Mouse (Mus musculus) right cerebral cortex, postnatal 25 days (tissue): ENCODE measurements around the gene Cd151.

Experiments used
- DNase-seq: peaks from one replicate; pipeline ENCODE4 v3.0.0; 2022

The Cd151 gene

GRCm38 (mm10) chr7:141459301-141459711, 7.9 kb upstream of the Cd151 start:
- no peak for DNase-seq

- DNase-seq: no peak
Measured at GRCm38 (mm10) chr7:141460001-141460390, 7.2 kb upstream of the Cd151 start.

DNA sequence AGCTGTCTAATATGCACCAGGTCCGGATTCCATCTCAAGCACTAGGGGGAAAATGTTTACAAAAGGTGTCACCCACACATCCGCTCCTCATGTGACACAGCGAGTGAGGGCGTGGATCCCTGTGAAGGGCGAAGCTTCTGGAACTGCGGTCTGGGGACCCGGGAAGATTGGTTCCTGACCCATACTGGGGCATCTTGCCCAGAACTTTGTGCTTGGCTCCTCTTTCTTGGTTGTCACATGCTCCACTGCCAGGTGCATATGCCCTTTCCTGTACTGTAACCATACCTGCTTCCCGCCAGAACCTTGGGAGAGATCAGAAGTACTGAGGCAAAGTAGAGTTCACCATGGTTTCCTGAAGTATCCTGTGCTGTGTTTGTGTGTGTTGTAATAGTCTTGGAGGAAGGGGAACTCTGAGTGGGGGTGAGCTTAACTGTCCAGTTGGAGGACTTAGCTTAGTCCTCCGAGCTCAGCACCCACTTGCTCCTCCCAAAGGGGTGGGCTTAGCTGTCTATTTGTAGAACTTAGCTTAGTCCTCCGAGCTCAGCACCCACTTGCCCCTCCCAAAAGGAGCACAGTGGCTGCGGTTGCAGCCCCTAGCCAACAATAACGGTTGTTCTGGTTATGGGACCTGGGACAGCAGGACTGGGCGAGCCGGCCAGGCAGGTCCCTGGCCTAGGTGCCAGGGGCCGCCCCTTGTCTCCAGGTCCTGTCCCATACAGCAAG, 6.6 kb upstream of the Cd151 start, which contains the start of gene Cracr2b:
Gene Cracr2b, plus strand, starts transcription at position 704 of the 723 bp plus-strand sequence.
- no peak for DNase-seq

DNA sequence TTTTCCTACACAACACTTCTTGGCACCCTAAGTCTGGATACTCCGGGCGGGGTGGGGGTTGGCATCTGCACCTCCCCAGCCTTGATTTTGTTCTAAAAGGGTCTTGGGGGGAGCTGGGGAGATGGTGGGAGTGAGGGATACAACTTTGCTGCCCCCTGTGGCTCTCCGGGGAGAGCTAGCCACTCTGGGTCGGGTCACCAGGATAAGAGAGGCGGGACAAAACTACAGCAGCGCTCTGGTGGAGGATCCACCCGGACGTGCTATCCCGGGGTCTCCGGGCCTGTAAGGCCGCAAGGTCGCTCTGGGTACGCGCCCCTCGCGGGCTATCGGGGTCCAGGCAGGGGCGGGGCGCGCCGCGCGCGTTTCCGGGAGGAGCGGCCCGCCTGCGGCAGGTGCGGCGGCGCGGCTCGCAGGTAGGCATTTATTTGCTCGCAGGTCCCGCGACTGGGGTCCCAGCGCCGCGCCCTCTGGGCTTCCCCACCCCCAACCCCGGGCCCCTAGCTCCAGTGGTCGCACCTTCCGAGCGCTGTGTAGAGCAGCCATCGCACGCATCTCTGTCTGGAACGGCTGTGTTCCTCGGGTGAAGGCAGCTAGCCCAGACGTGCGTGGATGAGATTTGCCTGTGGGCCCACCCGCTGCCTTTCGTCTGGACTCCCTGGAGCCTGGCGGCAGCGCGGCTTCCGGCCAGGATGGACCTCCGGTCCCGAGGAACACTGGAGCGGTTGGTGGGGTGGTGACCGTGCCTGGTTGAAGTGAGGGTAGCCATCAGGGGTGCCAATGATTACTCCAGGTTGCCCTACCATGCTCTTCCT, 5.5 kb upstream of the Cd151 start:
- no peak for DNase-seq

- DNase-seq: no peak
Measured at GRCm38 (mm10) chr7:141462333-141462821, 4.8 kb upstream of the Cd151 start.

- DNase-seq: no peak
Measured at GRCm38 (mm10) chr7:141463824-141464602, 3.2 kb upstream of the Cd151 start.

DNA sequence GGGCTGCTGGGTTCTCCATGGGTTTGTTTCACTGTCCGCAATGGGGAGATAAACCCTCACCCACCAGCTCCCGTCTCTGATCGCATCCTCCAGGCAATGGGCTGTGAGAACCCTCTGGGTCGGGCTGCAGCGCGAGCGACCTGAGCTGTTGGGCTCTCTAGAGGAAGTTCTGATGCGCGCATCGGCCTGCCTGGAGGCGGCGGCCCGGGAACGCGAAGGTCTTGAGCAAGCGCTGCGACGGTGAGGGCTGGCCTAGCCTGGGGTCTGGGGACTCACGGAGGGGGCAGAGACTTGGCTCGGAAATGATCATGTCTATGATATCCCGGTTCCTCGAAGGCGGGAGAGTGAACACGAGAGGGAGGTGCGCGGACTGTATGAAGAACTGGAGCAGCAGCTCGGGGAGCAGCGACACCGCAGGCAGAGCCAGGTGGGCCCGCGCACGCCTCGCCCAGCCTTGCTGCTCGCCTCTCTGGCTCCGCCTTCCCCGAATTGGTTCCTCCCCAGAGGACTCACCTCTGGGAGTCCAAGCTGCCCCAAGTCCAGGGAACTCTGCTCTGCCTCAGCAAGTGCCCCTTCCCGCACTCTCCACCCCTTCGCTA, 2.5 kb upstream of the Cd151 start:
- no peak for DNase-seq

DNA sequence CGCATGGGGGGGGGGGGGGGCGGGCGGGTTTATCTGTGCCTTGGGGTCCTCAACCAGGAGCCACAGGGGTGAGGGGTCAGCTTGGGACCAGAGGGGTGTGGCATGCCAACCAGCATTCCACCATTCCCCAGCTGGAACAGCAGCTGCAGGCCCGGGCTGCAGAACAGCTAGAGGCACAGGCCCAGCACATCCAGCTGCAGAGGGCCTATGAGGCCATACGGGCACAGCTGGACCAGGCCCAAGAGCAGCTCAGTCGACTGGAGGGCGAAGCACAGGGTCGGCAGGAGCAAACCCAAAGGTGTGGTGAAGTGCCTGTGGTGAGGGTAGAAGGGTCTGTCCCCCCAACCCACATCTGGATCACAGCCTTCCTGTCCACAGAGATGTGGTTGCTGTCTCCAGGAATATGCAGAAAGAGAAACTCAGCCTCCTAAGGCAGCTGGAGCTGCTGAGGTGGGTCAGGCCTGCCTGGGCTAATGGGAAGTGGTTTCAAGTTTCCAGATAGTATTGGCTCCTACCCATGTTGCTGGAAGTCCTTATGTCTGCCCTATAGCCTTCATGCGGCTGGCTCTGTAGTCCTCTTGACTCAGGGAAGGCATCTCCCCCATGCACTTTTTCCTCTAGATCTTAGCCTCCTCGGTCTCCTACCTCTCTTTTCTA, 1.7 kb upstream of the Cd151 start:
- no peak for DNase-seq

- DNase-seq: no peak
Measured at GRCm38 (mm10) chr7:141466045-141466394, 1.2 kb upstream of the Cd151 start.

DNA sequence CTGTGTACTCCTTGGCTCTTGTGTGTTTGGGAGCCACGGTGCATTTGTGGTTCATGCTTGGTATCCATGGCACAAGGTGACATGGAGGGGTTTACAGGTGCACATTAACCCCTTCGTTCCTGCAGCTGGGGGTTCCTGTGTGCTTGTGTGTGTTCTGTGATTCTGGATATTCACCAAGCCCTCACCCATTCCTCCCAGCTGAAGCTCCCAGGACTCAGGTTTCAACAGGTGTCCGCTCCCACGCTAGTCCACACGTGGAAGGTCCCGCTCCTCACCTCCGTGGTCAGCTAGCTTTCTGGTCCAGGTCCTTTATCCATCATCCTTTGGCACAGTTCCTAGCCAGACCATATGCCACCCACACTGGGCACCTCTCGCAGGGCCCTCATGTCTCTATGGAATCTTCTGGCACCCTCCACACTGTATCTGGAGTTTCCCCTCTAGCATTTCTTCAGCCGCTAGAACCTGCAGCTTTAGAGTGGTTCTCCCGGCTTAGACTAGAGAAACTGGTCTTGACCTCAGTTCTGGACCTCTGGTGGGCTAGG, 514 bp upstream of the Cd151 start:
- no peak for DNase-seq

DNA sequence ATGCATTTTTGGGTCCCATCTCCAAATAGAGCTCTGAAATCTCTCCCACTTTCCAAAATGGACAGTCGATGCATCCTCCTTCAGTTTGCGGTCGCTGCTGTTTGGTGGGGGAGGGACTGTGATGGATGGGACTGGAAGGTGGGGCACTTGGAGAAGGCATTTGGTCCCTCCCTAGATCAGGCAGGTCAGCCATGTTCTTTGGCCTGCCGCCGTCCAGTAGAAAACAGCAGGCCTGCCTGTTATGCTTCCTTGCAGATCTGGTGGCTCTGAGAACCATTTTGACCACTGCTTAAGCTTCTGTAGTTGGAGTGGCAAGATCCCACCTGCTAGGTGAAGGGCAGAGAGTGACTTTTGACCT, 951 bp downstream of the Cd151 start:
- no peak for DNase-seq

DNA sequence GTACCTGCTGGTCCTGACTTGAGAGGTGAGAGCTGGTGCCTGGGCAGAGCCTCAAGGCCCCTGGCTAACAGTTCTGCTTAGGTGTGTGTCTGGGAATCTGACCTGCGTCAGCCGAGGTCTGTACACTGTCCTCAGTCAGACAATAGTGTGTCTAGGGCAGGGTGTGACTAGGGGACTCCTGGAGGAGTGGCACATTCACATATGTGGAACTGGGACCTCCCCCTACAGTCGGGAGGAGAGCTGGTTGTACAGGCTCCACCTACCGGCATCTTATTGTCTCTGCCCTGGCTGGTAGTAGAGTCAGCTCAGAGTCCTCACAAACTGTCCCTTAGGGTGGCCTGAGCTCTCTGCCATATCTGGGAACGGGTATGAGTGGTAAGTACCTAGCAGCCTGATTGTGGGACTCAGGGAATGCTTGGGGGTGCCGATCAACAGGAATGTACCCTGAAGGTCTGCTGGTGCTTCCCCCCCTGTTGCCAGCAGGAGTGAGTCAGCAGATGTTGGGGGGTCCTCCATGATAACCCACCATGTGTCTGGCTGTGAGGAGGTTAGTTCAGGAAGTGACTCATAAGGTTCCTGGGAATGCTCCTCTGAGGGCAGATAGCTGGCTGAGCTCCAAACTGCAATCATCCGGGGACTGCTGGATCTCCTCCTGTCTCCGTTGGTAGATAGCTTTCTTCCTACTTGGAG, 1.5 kb downstream of the Cd151 start:
- DNase-seq: no peak

GRCm38 (mm10) chr7:141469352-141469751, 2.2 kb downstream of the Cd151 start:
- no peak for DNase-seq

- no peak for DNase-seq
Measured at GRCm38 (mm10) chr7:141469901-141470636, 2.9 kb downstream of the Cd151 start.

- no peak for DNase-seq
Measured at GRCm38 (mm10) chr7:141470637-141470944, 3.4 kb downstream of the Cd151 start.

- no peak for DNase-seq
Measured at GRCm38 (mm10) chr7:141471236-141471635, 4.0 kb downstream of the Cd151 start.

DNA sequence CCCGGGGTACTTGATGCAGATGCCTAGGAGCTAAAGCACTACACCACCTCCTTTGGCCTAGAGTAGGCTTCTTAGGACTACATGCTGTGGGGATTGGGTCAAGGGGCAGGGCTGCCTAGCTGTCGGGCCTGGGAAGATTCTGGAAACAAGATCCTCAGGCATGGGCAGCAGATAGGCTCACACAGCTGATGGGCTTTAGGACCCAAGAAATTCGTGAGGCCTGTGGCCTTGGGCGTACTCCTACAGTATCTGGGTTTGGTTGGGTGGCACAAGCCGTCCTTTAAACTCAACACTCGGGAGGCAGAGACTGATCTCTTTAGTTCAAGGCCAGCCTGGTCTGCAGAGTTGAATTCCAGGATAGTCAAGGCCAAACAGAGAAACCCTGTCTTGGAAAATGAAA, 5.0 kb downstream of the Cd151 start:
- no peak for DNase-seq

DNA sequence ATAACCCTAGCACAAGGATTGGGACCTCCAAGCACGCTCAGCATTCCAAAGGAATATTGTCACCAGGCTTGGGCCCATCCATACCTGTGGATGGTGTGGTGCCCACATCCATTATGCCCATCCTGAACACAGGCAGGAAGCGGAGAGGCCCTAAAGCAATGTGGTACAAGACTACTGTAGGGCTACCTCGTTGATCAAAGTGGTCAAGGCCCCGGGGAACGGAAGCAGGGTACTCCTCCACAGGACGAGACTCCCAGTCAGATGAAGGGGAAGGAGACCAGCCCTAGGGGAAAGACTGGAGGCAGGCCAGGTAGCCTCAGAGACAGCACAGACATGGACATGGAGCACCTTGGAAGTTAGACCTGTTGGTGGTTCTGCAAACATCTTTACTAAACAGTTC, 5.6 kb downstream of the Cd151 start:
- DNase-seq: no peak

- no peak for DNase-seq
Measured at GRCm38 (mm10) chr7:141474160-141474559, 7.0 kb downstream of the Cd151 start.

DNA sequence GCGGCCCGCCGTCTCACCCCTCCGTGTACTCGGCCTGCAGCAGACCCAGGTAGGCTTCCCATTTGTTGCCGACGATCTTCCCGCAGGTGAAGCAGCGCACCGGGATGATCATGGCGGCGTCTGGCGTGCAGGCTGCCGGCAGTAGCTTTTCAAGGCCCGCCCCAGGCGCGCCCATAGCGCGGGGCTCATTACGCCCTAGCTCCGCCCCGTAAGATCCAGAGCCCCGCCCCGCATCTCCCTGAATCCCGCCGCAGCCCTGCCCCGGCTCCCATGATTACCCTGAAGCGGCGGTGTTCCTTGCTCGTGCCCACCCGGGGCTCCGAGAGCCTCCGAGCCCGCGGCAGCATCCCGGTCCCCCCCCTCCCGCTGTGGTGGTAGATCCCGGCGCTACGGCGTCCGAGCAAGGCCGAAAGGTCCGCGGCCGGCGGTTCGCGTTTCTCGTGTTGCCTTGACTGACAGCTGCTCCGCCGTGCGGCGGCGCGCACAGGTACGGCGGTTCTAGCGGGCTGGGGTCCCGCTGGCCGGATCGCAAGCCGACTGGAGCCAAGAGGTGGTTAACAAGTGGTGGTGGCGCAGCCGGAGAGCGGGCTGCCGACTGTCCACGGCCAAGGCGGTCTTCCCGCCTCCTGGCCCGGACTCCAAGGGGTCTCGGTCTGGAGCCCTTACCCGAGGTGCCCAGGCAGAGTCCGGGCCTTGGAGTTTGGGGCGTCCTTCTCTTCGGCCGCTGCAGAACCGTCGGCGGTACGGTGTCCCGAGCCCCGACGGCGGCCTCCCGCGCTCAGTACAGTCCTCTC, 8.0 kb downstream of the Cd151 start, which contains the start of the genes Polr2l and Tspan4:
Gene Polr2l, minus strand, starts transcription at position 122 of the 794 bp plus-strand sequence.
Gene Tspan4, plus strand, starts transcription at position 230 of the 794 bp plus-strand sequence.
- peak; percentile 86 for DNase-seq
